29 mouse cellular contexts compared by ENCODE assay signal in genomic region chr4:119001696-119002095, GRCm38 (mm10). TPM values are rescaled to one million over a fixed set of nuclear protein-coding genes. Genes with fewer than 3 reads are reported as not detected.
DNase-seq lines count a peak whose midpoint lies in the region; ATAC-seq lines count a peak whose summit lies in the region.
"Had no signal": no experiment of that assay in that cellular context is flagged by ENCODE, and none has a peak within 500 bp of the region (broad histone marks: within the 10 kb centered on the region; RNA-seq: fewer than 3 reads in every experiment).

No protein-coding gene starts in this region.

- H3K36me3 ChIP-seq in heart, embryonic 12.5 days = no peaks in the 10 kb centered on the region
- H3K36me3 ChIP-seq: forebrain, embryonic 10.5 days; hindbrain, embryonic 10.5 days; liver, embryonic 13.5 days; midbrain, embryonic 12.5 days had no signal

- peak overlapping the region; percentile 42 for H3K4me2 ChIP-seq in heart, embryonic 12.5 days
- H3K4me2 ChIP-seq: liver, embryonic 13.5 days; midbrain, embryonic 12.5 days had no signal

- DNase-seq in heart, postnatal 36 days = no peak
- peak; percentile 23 to 40 for DNase-seq in heart, postnatal 10 days
- DNase-seq in heart, postnatal 14 days = no peak
- DNase-seq in ES-CJ7 (ENCODE audit: low read depth, low spot score) = peak; percentile 84
- peak; percentile 31 for DNase-seq in large intestine, adult 2 months (ENCODE audit: low read depth, low spot score)
- no peak for DNase-seq in kidney, postnatal 4 days
- DNase-seq: adrenal gland, postnatal 36 days; cerebellum, adult 11 months; cerebellum, adult 9-11 months; gastrocnemius, postnatal 14 days; liver, embryonic 13.5 days; lung, adult 2 months; lung, postnatal 14 days had no signal

- no peak overlapping the region for H3K9ac ChIP-seq in heart, embryonic 12.5 days
- H3K9ac ChIP-seq: liver, embryonic 13.5 days; midbrain, embryonic 12.5 days had no signal

- ATAC-seq in heart, embryonic 12.5 days (ENCODE audit: insufficient number of reproducible peaks, low FRiP score) = no peak
- ATAC-seq: CD4-positive, CD25-positive, alpha-beta regulatory T cell, adult 4 months; forebrain, embryonic 16.5 days; hindbrain, embryonic 16.5 days; intestine, embryonic 16.5 days had no signal

- intact Hi-C loops in heart, postnatal 36 days (cut with DNase I) = no loop called here
- intact Hi-C loops in heart, postnatal 10 days (cut with DNase I) = no loop called here
- intact Hi-C loops in heart, postnatal 14 days (cut with DNase I) = no loop called here

- no peak overlapping the region for H3K27ac ChIP-seq in heart, embryonic 12.5 days (ENCODE audit: poor library complexity, severe bottlenecking)
- H3K27ac ChIP-seq: forebrain, embryonic 10.5 days; hindbrain, embryonic 10.5 days; left cerebral cortex, adult 2 months; liver, embryonic 13.5 days; midbrain, embryonic 12.5 days had no signal

- 38% methylated on average over 10 of the region's 10 CpGs for WGBS in heart, embryonic 12.5 days
- 24% methylated on average over 10 of the region's 10 CpGs for WGBS in large intestine, adult 2 months

- H3K27me3 ChIP-seq in heart, embryonic 12.5 days (replicated peaks) = no peaks in the 10 kb centered on the region
- H3K27me3 ChIP-seq: midbrain, embryonic 12.5 days had no signal

- H3K4me1 ChIP-seq in heart, embryonic 12.5 days (replicated peaks) = peaks cover 12% of the 10 kb centered on the region
- H3K4me1 ChIP-seq: midbrain, embryonic 12.5 days had no signal

- H3K4me3 ChIP-seq in heart, embryonic 12.5 days = no peak overlapping the region
- H3K4me3 ChIP-seq: forebrain, embryonic 10.5 days; hindbrain, embryonic 10.5 days; left cerebral cortex, adult 2 months; liver, embryonic 13.5 days; midbrain, embryonic 12.5 days had no signal

- no peaks in the 10 kb centered on the region for H3K9me3 ChIP-seq in heart, embryonic 12.5 days (replicated peaks)
- H3K9me3 ChIP-seq: forebrain, embryonic 10.5 days; hindbrain, embryonic 10.5 days; liver, embryonic 13.5 days; midbrain, embryonic 12.5 days had no signal

RNA-seq across cellular contexts. Expression of gene Lao1, which starts 40.3 kb away (rescaled TPM):
- not detected in 2 replicates for polyA plus RNA-seq in heart, embryonic 12.5 days (2016; fragmentation: Nextera tagmentation; extraction: Ambion mirVana)
- total RNA-seq in heart, postnatal 36 days (2021) = under 1 TPM; 0.28 to 0.38 TPM
- under 1 TPM in 1 of 2 experiments, not detected in 1; 0.38 TPM for total RNA-seq in heart, postnatal 10 days (2021)
- under 1 TPM; 0.24 to 0.57 TPM for total RNA-seq in heart, postnatal 14 days (2021)
- polyA plus RNA-seq in large intestine, adult 2 months (2012; rRNA removed) = 0.05 TPM in 1 of 2 replicates, not detected in the other
- total RNA-seq: adrenal gland, adult 18-20 months; common myeloid progenitor, adult 5-6 weeks; megakaryocyte, adult 5-6 weeks; MEL; neutrophil, adult 5-6 weeks had no signal
- polyA plus RNA-seq: CD4-positive, CD25-positive, alpha-beta regulatory T cell, adult 4 months; forebrain, embryonic 10.5 days; hindbrain, embryonic 10.5 days; intestine, embryonic 16.5 days; kidney, embryonic 16.5 days; limb, embryonic 14.5 days; liver, embryonic 13.5 days; lung, adult 2 months; midbrain, embryonic 12.5 days had no signal

Comparison
In these comparisons a context has a peak if more than half of its experiments do, and no peak if none do; other contexts are left out.
1. DNase-seq: peak in heart, postnatal 10 days (2 of 2), ES-CJ7 (single experiment) and large intestine, adult 2 months (single experiment); none in heart, postnatal 36 days (0 of 2), heart, postnatal 14 days (0 of 2) and kidney, postnatal 4 days (0 of 2).